Mouse (Mus musculus) gastrocnemius, postnatal 36 days (tissue): ENCODE measurements around the gene Ints5. TPM values are rescaled to one million over a fixed set of nuclear protein-coding genes. Genes with fewer than 3 reads are reported as not detected.
"Not testable (repeated sequence)": the region's sequence is repeated elsewhere in the genome, so short reads cannot be mapped to it uniquely, and the experiment has no call there.

Experiments used
- DNase-seq, 2 experiments: peaks; one replicate each; pipeline ENCODE4 v3.0.0; 2022
- intact Hi-C: fragments of 180-260 bp; cut with DNase I; formaldehyde crosslinking; loops from one replicate; pipeline ENCODE4 v1.15.1; 2025
- long read RNA-seq, 2 experiments: library from polyadenylated mRNA; stranded (forward); transcript quantifications; one replicate each; pipeline ENCODE4 v2.0.0; 2021
- total RNA-seq, 2 experiments: library from RNA; stranded (reverse); gene quantifications; 2 replicates each; pipeline ENCODE4 v1.2.3; 2021

The Ints5 gene
- total RNA-seq: 1 to 10 TPM; 8.4 to 9.4 TPM
- long read RNA-seq, experiment 1, partial matches to known transcripts: 0 of 2 reads
- long read RNA-seq, experiment 1, other reads (novel, unspliced or antisense): 1 of 2 reads
- long read RNA-seq, experiment 2, partial matches to known transcripts: 6 of 6 reads
- long read RNA-seq, experiment 2, other reads (novel, unspliced or antisense): 0 of 6 reads

DNA sequence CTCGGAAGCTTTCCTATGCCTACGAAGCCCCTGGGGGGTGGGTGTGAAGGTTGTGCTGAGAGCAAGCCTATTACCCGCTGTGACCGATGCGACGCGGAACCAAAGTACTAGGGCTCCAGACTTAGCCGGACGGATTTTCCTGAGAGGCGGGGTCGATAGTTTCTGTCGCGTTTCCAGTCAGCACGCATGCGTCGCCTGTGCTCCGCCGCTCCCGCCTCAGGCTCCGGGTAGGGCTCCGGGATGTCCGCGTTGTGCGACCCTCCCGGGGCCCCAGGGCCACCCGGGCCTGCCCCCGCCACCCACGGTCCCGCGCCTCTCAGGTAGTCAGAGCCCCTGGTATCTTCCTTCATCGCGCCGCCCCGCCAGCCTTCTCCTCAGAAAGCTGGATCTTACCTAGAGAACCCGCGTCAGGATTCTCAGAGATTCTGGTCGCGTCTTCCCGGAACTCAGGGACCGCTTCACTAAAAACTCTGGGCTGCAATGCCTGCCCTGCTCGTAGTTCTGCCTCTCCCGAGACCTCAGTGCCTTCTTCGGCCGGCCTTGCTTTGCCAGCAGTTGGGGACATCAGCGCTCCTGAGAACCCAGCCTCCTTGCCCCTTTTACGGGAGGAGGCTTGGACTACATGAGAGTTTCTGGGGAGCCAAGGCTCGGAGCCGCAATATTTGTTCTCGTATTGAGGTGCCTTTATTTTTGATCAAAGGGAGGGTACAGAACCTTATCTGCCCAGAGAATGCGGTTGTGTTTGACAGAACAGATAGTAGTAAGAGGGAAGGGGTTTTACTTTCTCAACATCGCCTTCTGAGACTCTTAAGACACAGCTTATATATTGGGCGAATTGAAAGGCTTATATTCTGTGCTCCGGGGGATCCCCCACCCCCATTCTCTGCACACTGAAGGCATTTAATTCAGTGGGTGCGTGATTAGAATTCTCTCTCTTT, at the start of gene Ints5:
Gene Ints5, plus strand, starts transcription at position 177 of the 938 bp plus-strand sequence.
- intact Hi-C loops: loop anchor here (5.0 kb wide), 1 partner anchor 51 kb away; no protein-coding TSS in a partner anchor
- DNase-seq: peak; percentile 79 to 84

DNA sequence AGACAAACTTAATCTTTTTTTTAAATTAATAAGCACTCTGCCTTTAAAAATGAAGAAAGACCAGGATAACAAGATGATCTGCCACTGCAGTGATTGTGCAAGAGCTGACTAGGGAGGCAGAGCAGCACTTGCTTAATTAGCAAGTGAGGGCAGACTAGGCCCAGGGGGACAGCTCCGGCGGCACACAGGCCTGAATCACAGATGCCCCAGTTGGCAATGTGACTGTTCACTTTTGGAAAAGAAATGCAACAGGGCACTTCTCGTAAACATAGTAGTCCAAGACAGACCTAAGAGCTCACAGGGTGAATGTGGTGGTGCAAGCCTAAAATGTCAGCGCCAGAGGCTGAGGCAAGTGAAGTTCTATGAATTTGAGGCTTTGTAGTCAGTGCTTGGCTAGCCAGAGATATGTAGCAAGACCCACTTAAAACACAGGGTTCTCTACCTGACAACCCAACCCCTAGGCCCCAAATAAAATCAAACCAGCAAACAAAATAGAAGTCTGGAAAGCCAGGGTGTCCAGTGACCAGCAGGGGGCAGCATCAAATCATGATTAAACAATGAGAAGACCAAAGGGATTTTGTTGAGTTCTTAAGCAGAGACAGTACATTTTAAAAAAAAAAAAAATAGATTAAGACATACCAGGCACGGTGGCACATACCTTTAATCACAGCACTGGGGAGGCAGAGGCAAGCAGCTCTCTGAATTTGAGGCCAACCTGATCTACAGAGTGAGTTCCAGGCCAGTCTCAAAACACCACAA, 48.3 kb upstream of the Ints5 start:
- DNase-seq: peak; percentile 59 to 82
- intact Hi-C loops: loop anchor here (5.0 kb wide), 2 partner anchors 48 to 258 kb away; partner anchors contain the start of gene Ints5

DNA sequence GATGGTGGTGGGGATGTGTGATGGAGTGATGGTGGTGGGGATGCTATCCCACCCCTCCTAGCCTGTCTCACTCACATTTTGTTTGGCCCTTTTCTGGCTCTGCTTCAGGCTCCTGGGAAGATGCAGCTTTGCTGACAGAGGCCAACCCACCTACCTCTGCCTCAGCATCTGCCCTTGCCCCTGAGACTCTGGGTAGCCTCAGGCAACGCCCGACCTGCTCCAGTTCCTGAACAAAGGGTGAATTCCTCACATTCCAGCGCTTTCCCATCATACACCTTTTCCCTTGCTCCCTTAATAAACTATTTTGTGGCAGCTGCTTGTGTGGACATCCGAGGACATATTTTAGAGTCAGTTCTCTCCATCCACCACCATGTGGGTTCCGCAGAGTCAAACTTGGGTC, 44.4 kb upstream of the Ints5 start:
- no peak for DNase-seq
- intact Hi-C loops: loop anchor here (5.0 kb wide), 1 partner anchor 254 kb away; no protein-coding TSS in a partner anchor

DNA sequence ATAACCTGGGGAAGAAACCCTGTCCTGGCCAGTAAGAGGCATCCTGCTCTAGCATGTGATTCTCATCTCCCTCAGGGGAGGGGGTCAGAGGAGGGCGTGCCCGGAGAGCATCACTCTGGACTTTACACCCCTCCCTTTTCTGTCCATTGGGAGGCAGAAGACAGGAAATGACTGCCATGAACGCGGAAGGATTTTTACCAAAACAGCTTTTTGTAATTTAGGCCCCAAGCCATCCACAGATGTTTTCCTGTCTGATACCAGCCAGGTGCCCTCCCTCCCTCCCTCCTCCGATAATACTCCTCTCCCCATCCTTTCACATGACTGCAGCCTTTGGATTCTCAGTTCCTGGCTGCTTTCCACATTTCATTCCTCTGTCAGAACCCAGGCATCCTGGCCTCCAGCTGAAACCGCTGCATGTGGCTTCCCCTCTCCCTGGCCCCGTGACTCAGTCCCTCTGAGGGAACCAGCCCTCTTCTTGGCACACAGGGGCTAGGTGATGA, 42.4 kb upstream of the Ints5 start, which contains the start of gene Lrrn4cl:
Gene Lrrn4cl, plus strand, starts transcription at position 367 of the 500 bp plus-strand sequence.
- DNase-seq: peak; percentile 53 to 63
- intact Hi-C loops: no loop called here

DNA sequence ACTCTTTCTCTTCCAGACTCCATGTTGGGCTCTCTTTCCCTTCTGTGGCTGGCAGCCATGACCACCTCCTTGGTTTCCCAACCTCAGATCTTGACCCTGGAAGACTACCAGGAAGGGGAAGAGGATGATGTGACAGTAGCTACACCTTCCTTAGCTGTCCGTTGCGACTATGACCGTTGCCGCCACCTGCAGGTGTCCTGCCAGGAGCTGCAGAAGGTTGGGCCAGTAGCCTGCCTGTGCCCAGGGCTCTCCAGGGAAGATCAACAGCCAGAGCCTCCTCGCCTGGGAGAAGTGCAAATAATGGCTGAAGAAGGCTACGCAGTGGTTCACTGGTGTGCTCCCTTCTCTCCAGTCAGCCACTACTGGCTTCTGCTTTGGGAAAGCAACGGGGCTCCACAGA, 41.2 kb upstream of the Ints5 start:
- DNase-seq: no peak
- intact Hi-C loops: no loop called here

DNA sequence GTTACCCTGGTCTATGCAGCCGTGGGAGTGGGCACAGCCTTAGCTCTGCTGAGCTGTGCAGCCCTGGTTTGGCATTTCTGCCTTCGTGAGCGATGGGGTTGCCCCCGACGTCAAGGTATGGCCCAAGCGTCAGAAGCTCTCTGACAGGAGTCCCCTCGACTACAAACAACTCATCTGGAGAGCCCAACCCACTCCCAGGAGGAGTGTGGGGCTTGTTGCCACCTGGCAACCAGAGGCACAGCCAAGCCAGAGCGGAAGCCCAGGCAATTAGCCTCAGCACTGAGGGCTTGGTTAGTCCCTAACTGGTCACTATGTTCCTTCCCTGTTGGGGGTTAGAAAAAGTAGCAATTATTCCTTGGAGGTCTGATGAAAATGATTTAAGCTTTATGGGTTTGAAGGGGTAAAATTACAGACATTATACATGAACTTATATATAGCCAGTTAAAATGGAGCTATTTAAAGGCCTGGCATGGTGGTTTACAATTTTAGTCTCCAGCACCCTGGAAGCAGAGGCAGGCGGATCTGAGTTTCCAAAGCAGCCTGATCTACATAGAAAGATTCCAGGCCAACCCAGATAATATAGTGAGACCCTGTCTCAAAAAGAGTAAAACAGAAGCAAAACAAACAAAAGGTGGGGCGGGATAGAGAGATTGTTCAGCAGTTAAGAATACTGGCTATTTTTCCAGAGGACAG, 40.4 kb upstream of the Ints5 start:
- peak; percentile 61 to 69 for DNase-seq

GRCm38 (mm10) chr19:8853117-8853516, 39.7 kb upstream of the Ints5 start:
- no peak for DNase-seq
- intact Hi-C loops: no loop called here

More for the DNA sequence above, 40.4 kb upstream of the Ints5 start:
- intact Hi-C loops: no loop called here

GRCm38 (mm10) chr19:8857689-8858088, 35.1 kb upstream of the Ints5 start:
- intact Hi-C loops: loop anchor here (5.0 kb wide), 1 partner anchor 250 kb away; no protein-coding TSS in a partner anchor
- DNase-seq: peak in 1 of 2 experiments; percentile 42

GRCm38 (mm10) chr19:8859018-8859417, 33.8 kb upstream of the Ints5 start:
- intact Hi-C loops: loop anchor here (5.0 kb wide), 1 partner anchor 248 kb away; no protein-coding TSS in a partner anchor
- DNase-seq: no peak

DNA sequence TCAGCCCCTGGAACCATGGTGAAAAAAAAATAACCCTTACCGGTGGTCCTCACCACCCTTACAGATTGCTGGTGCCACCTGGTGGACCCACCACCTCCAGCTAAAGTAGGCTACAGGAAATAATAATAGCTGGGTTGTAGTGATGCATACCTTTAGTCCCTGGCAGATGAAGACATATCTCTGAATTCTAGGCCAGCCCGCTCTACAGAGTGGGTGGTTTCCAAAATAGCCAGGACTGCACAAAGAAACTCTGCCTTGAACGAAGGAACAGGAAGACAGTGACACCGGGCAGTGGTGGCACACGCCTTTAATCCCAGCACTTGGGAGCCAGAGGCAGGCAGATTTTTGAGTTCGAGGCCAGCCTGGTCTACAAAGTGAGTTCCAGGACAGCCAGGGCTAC, 28.5 kb upstream of the Ints5 start:
- intact Hi-C loops: no loop called here
- no peak for DNase-seq

DNA sequence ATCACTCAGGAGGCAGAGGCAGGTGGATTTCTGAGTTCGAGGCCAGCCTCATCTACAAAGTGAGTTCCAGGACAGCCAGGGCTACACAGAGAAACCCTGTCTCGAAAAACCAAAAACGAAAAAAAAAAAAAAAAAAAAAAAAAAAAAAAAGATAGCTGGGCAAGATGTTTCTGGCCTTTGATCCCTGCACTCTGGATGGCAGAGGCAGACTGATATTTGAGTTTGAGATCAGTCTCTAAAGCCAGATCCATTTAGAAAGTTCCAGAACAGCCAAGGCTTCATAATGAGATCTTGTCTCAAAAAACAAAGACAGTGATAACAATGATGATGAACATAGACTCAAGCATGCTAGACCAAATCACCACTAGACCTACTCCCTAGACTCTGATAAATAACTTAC, 22.4 kb upstream of the Ints5 start:
- intact Hi-C loops, DNase-seq: not testable (repeated sequence)

DNA sequence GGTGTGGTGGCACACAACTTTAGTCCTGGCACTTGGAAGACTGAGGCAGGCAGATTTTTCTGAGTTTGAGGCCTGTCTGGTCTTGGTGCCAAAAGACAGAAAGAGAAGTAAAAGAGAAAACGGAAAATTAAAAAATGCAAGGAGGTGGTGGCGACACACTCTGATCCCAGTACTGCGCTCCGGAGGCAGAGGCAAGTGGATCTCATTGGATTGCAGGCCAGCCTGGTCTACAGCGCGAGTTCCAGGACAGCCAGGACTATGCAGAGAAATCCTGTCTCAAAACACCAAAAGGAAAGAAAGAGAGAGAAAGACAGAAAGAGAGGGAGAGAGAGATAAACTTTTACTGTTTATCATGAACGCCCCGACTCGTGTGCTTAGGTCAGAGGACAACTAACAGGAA, 22.0 kb upstream of the Ints5 start:
- no peak for DNase-seq
- intact Hi-C loops: no loop called here

DNA sequence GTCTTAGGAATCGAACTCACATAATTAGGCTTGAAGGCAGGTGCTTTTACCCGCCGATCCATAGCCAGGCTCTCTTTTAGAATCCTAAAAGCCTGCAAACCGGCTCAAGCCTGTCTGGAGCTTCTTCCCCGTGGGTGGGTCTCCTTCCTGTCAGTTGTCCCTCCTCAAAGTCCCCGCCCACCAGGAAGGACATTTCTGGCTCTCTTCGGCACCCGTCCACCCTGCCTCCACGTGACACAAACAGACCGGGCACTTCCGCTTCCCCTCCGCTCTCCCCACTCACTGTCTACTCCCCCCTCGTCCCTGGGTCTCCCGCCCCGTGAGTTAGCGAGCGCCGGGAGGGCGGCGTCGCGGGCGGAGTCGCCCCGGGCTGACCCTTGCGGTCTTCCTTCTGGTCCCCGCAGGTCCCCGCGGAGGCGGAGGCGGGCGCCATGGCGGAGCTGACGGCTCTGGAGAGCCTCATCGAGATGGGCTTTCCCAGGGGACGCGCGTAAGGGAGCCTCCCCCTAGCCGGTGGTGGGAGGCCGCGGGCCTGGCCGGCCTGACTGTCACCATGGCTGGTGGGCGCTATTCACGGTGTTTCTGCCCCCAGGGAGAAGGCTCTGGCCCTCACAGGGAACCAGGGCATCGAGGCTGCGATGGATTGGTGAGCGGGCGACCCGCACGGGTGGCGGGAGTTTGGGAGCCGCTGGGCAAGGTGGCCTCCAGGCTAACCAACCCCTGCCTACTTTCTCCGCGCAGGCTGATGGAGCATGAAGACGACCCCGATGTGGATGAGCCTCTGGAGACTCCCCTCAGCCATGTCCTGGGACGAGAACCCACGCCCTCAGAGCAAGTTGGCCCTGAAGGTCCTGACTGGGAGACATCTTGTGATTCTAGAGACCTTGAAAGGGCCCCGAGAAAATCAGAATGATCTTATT, 21.3 kb upstream of the Ints5 start, which contains the start of gene Ubxn1:
Gene Ubxn1, plus strand, starts transcription at position 230 of the 920 bp plus-strand sequence.
- DNase-seq: peak; percentile 93 to 96
- intact Hi-C loops: loop anchor here (2.0 kb wide), 1 partner anchor 57 kb away; the partner anchor contains the start of genes Eml3 and Rom1

GRCm38 (mm10) chr19:8872266-8872840, 20.5 kb upstream of the Ints5 start:
- intact Hi-C loops: loop anchor here (2.0 kb wide), 1 partner anchor 56 kb away; the partner anchor contains the start of genes Eml3 and Rom1
- no peak for DNase-seq

- DNase-seq: no peak
- intact Hi-C loops: no loop called here
These were observed 17.8 kb upstream of the Ints5 start for GRCm38 (mm10) chr19:8875031-8875430.

GRCm38 (mm10) chr19:8880311-8881033, 12.3 kb upstream of the Ints5 start, which contains the start of gene Uqcc3:
TSS of gene Uqcc3 (minus strand) at chr19:8880923.
- DNase-seq: peak; percentile 83 to 84
- intact Hi-C loops: no loop called here

- intact Hi-C loops: no loop called here
- no peak for DNase-seq
These were observed 11.8 kb upstream of the Ints5 start for GRCm38 (mm10) chr19:8881034-8881392.
